Mouse (Mus musculus) left cerebral cortex, postnatal 36 days (tissue): Measurements from ENCODE around the gene Kcne2. TPM values are rescaled to one million over a fixed set of nuclear protein-coding genes. Genes with fewer than 3 reads are reported as not detected.

Experiments used
- DNase-seq, 2 experiments: peaks; one replicate each; pipeline ENCODE4 v3.0.0; 2021 to 2022; ENCODE audit warnings: low spot score in 2 of 2, mixed read lengths in 1 of 2
- intact Hi-C: fragments of 180-260 bp; cut with DNase I; formaldehyde crosslinking; loops from one replicate; pipeline ENCODE4 v1.15.1; 2025
- total RNA-seq, 2 experiments: library from RNA; stranded (reverse); gene quantifications; 2 replicates each; pipeline ENCODE4 v1.2.3; 2021

The Kcne2 gene
- under 1 TPM in 1 of 2 experiments, not detected in 1; 0.17 TPM for total RNA-seq

- no peak for DNase-seq
- intact Hi-C loops = no loop called here
Observed at GRCm38 (mm10) chr16:92292101-92292500, at the start of gene Kcne2. TSS of gene Kcne2 (plus strand) at chr16:92292389.

GRCm38 (mm10) chr16:92245909-92246308 lies 46.3 kb upstream of the Kcne2 start:
- intact Hi-C loops = no loop called here

GRCm38 (mm10) chr16:92246974-92247373 lies 45.2 kb upstream of the Kcne2 start:
- no peak for DNase-seq
- intact Hi-C loops = no loop called here

More at GRCm38 (mm10) chr16:92245909-92246308, 46.3 kb upstream of the Kcne2 start:
- DNase-seq = no peak

GRCm38 (mm10) chr16:92247700-92248099 lies 44.5 kb upstream of the Kcne2 start:
- intact Hi-C loops = no loop called here

GRCm38 (mm10) chr16:92249681-92250080 lies 42.5 kb upstream of the Kcne2 start:
- DNase-seq = no peak
- intact Hi-C loops = no loop called here

More at GRCm38 (mm10) chr16:92247700-92248099, 44.5 kb upstream of the Kcne2 start:
- DNase-seq = no peak

- DNase-seq = no peak
- intact Hi-C loops = no loop called here
Observed at GRCm38 (mm10) chr16:92250452-92250851, 41.7 kb upstream of the Kcne2 start.

- intact Hi-C loops = no loop called here
- DNase-seq = no peak
Observed at GRCm38 (mm10) chr16:92254316-92254715, 37.9 kb upstream of the Kcne2 start.

- no peak for DNase-seq
- intact Hi-C loops = no loop called here
Observed at GRCm38 (mm10) chr16:92267861-92268260, 24.3 kb upstream of the Kcne2 start.

GRCm38 (mm10) chr16:92274516-92274915 lies 17.7 kb upstream of the Kcne2 start:
- intact Hi-C loops = no loop called here
- DNase-seq = no peak

- DNase-seq = no peak
- intact Hi-C loops = no loop called here
Observed at GRCm38 (mm10) chr16:92275526-92275925, 16.7 kb upstream of the Kcne2 start.

GRCm38 (mm10) chr16:92282671-92283070 lies 9.5 kb upstream of the Kcne2 start:
- no peak for DNase-seq
- intact Hi-C loops = no loop called here

- intact Hi-C loops = loop anchor here (5.0 kb wide), 1 partner anchor 228 kb away; the partner anchor contains the start of genes Gm49711, Mrps6 and Slc5a3
- DNase-seq = no peak
Observed at GRCm38 (mm10) chr16:92285068-92285467, 7.1 kb upstream of the Kcne2 start.

GRCm38 (mm10) chr16:92286609-92287008 lies 5.6 kb upstream of the Kcne2 start:
- peak; percentile 67 to 85 for DNase-seq
- intact Hi-C loops = loop anchor here (1.0 to 5.0 kb wide), 2 partner anchors 229 to 350 kb away; partner anchors contain the start of genes Gm49711, Mrps6 and Slc5a3

GRCm38 (mm10) chr16:92288778-92289177 lies 3.4 kb upstream of the Kcne2 start:
- DNase-seq = no peak
- intact Hi-C loops = loop anchor here (5.0 kb wide), 1 partner anchor 231 kb away; the partner anchor contains the start of genes Gm49711, Mrps6 and Slc5a3

- intact Hi-C loops = no loop called here
Observed at GRCm38 (mm10) chr16:92290045-92290444, 2.1 kb upstream of the Kcne2 start.

GRCm38 (mm10) chr16:92294267-92294970 lies 2.2 kb downstream of the Kcne2 start:
- intact Hi-C loops = no loop called here
- DNase-seq = no peak

More at GRCm38 (mm10) chr16:92290045-92290444, 2.1 kb upstream of the Kcne2 start:
- DNase-seq = no peak

- intact Hi-C loops = no loop called here
Observed at GRCm38 (mm10) chr16:92295328-92295727, 3.1 kb downstream of the Kcne2 start.

GRCm38 (mm10) chr16:92300649-92301411 lies 8.6 kb downstream of the Kcne2 start, which contains the start of gene Smim11:
TSS of gene Smim11 (plus strand) at chr16:92301286.
- intact Hi-C loops = loop anchor here (2.0 to 5.0 kb wide), 2 partner anchors 244 to 370 kb away; partner anchors contain the start of genes Gm49711, Mrps6 and Slc5a3
- DNase-seq = peak; percentile 94 to 95

More at GRCm38 (mm10) chr16:92295328-92295727, 3.1 kb downstream of the Kcne2 start:
- no peak for DNase-seq

GRCm38 (mm10) chr16:92301412-92301806 lies 9.2 kb downstream of the Kcne2 start:
- intact Hi-C loops = loop anchor here (2.0 to 5.0 kb wide), 2 partner anchors 244 to 371 kb away; partner anchors contain the start of genes Gm49711, Mrps6 and Slc5a3
- no peak for DNase-seq

- intact Hi-C loops = loop anchor here (2.0 to 5.0 kb wide), 2 partner anchors 245 to 371 kb away; partner anchors contain the start of genes Gm49711, Mrps6 and Slc5a3
Observed at GRCm38 (mm10) chr16:92301989-92302388, 9.8 kb downstream of the Kcne2 start.

More at GRCm38 (mm10) chr16:92301989-92302388, 9.8 kb downstream of the Kcne2 start:
- no peak for DNase-seq
